Comparison of ENCODE assay signal across 14 mouse cellular contexts in the genomic region with DNA sequence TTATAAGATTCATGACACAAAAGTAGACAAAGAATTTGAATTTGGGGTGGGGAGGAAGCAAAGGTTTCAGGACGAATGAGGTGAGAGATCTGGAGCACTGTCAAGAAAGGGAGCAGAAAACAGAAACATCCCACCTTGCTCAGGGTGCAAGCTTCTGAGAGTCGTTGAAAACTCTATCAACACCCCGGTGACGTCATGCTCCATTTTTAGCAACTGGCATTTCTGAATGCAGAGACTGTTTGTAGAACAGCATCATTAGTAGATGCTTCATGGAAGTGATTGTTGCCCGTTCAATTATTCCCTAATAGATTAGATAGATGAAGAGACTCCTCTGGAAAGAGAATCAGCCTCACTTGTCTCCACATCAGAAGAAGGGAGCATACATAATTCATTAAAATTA. TPM values are rescaled to one million over a fixed set of nuclear protein-coding genes. Genes with fewer than 3 reads are reported as not detected.
DNase-seq lines count a peak whose midpoint lies in the region; ATAC-seq lines count a peak whose summit lies in the region.
"Had no signal": no experiment of that assay in that cellular context is flagged by ENCODE, and none has a peak within 500 bp of the region (broad histone marks: within the 10 kb centered on the region; RNA-seq: fewer than 3 reads in every experiment).

No protein-coding gene starts in this region.

- H3K4me1 ChIP-seq in forebrain, embryonic 13.5 days = peaks cover 7% of the 10 kb centered on the region; the same call in 1 of the 2 replicates
- H3K4me1 ChIP-seq in forebrain, embryonic 12.5 days = peaks cover 7% of the 10 kb centered on the region; the same call in 1 of the 2 replicates
- peaks cover 22% of the 10 kb centered on the region for H3K4me1 ChIP-seq in heart, embryonic 12.5 days (replicated peaks)
- no peaks in the 10 kb centered on the region for H3K4me1 ChIP-seq in midbrain, embryonic 14.5 days (ENCODE audit: control insufficient read depth, insufficient read depth, low read length)
- H3K4me1 ChIP-seq in midbrain, embryonic 10.5 days = peaks cover 13% of the 10 kb centered on the region
- H3K4me1 ChIP-seq: limb, embryonic 15.5 days; neural tube, embryonic 12.5 days had no signal

- peak; percentile 52 to 68 for DNase-seq in heart, postnatal 10 days
- DNase-seq in midbrain, embryonic 14.5 days = peak; percentile 32
- no peak for DNase-seq in midbrain, embryonic 10.5 days (ENCODE audit: low spot score)
- no peak for DNase-seq in spleen, postnatal 14 days (ENCODE audit: low spot score in 2 of 2)
- DNase-seq in kidney, postnatal 10 days = no peak
- DNase-seq: B cell, adult 2 months had no signal

- 62% methylated on average over 5 of the region's 5 CpGs for WGBS in forebrain, embryonic 13.5 days
- WGBS in forebrain, embryonic 12.5 days = 70% methylated on average over 5 of the region's 5 CpGs
- 19% methylated on average over 5 of the region's 5 CpGs for WGBS in heart, embryonic 12.5 days
- 77% methylated on average over 5 of the region's 5 CpGs for WGBS in midbrain, embryonic 14.5 days
- 86% methylated on average over 5 of the region's 5 CpGs for WGBS in midbrain, embryonic 10.5 days

- intact Hi-C loops in heart, postnatal 10 days (cut with DNase I) = no loop called here

- 0 out of 2 replicates have a peak, but pooled peaks cover 4% of the 10 kb centered on the region for H3K9me3 ChIP-seq in forebrain, embryonic 13.5 days (replicated peaks)
- no peaks in the 10 kb centered on the region for H3K9me3 ChIP-seq in forebrain, embryonic 12.5 days
- no peaks in the 10 kb centered on the region for H3K9me3 ChIP-seq in heart, embryonic 12.5 days (replicated peaks)
- no peaks in the 10 kb centered on the region for H3K9me3 ChIP-seq in midbrain, embryonic 14.5 days (ENCODE audit: control insufficient read depth, low read length)
- no peaks in the 10 kb centered on the region for H3K9me3 ChIP-seq in midbrain, embryonic 10.5 days (replicated peaks)
- H3K9me3 ChIP-seq: embryonic facial prominence, embryonic 13.5 days; G1E; kidney, embryonic 15.5 days; limb, embryonic 15.5 days; neural tube, embryonic 12.5 days had no signal

- no peak overlapping the region for H3K4me2 ChIP-seq in forebrain, embryonic 13.5 days
- H3K4me2 ChIP-seq in forebrain, embryonic 12.5 days = no peak overlapping the region
- H3K4me2 ChIP-seq in heart, embryonic 12.5 days = no peak overlapping the region
- H3K4me2 ChIP-seq in midbrain, embryonic 14.5 days (ENCODE audit: low read length) = no peak overlapping the region
- H3K4me2 ChIP-seq: embryonic facial prominence, embryonic 13.5 days; kidney, embryonic 15.5 days; limb, embryonic 15.5 days; neural tube, embryonic 12.5 days had no signal

- no peaks in the 10 kb centered on the region for H3K27me3 ChIP-seq in forebrain, embryonic 13.5 days
- no peaks in the 10 kb centered on the region for H3K27me3 ChIP-seq in forebrain, embryonic 12.5 days
- no peaks in the 10 kb centered on the region for H3K27me3 ChIP-seq in heart, embryonic 12.5 days (replicated peaks)
- no peaks in the 10 kb centered on the region for H3K27me3 ChIP-seq in midbrain, embryonic 14.5 days (ENCODE audit: control insufficient read depth, insufficient read depth, low read length)
- H3K27me3 ChIP-seq in midbrain, embryonic 10.5 days (ENCODE audit: low read depth, poor library complexity, severe bottlenecking) = no peaks in the 10 kb centered on the region
- H3K27me3 ChIP-seq: embryonic facial prominence, embryonic 13.5 days; kidney, embryonic 15.5 days; limb, embryonic 15.5 days; neural tube, embryonic 12.5 days had no signal

- H3K4me3 ChIP-seq in forebrain, embryonic 13.5 days = no peak overlapping the region
- no peak overlapping the region for H3K4me3 ChIP-seq in forebrain, embryonic 12.5 days (replicated peaks)
- no peak overlapping the region for H3K4me3 ChIP-seq in heart, embryonic 12.5 days
- H3K4me3 ChIP-seq in midbrain, embryonic 14.5 days (replicated peaks; ENCODE audit: low read depth, low read length) = no peak overlapping the region
- H3K4me3 ChIP-seq in midbrain, embryonic 10.5 days = no peak overlapping the region
- H3K4me3 ChIP-seq: embryonic facial prominence, embryonic 13.5 days; kidney, embryonic 15.5 days; limb, embryonic 15.5 days; neural tube, embryonic 12.5 days had no signal

- no peaks in the 10 kb centered on the region for H3K36me3 ChIP-seq in forebrain, embryonic 13.5 days (ENCODE audit: poor library complexity, severe bottlenecking)
- H3K36me3 ChIP-seq in forebrain, embryonic 12.5 days (replicated peaks) = no peaks in the 10 kb centered on the region
- no peaks in the 10 kb centered on the region for H3K36me3 ChIP-seq in heart, embryonic 12.5 days
- H3K36me3 ChIP-seq in midbrain, embryonic 14.5 days (ENCODE audit: control insufficient read depth, insufficient read depth, low read length) = no peaks in the 10 kb centered on the region
- H3K36me3 ChIP-seq in midbrain, embryonic 10.5 days = no peaks in the 10 kb centered on the region
- H3K36me3 ChIP-seq: embryonic facial prominence, embryonic 13.5 days; G1E; kidney, embryonic 15.5 days; limb, embryonic 15.5 days; neural tube, embryonic 12.5 days had no signal

- H3K27ac ChIP-seq in forebrain, embryonic 13.5 days = peak overlapping the region; percentile 3; the same call in 1 of the 2 replicates
- no peak overlapping the region for H3K27ac ChIP-seq in forebrain, embryonic 12.5 days
- no peak overlapping the region for H3K27ac ChIP-seq in heart, embryonic 12.5 days (ENCODE audit: poor library complexity, severe bottlenecking)
- H3K27ac ChIP-seq in midbrain, embryonic 14.5 days (replicated peaks; ENCODE audit: low read depth, low read length) = no peak overlapping the region
- H3K27ac ChIP-seq in midbrain, embryonic 10.5 days (replicated peaks) = no peak overlapping the region
- H3K27ac ChIP-seq: embryonic facial prominence, embryonic 13.5 days; kidney, embryonic 15.5 days; limb, embryonic 15.5 days; neural tube, embryonic 12.5 days had no signal

- no peak for ATAC-seq in forebrain, embryonic 13.5 days
- ATAC-seq in forebrain, embryonic 12.5 days (ENCODE audit: low FRiP score) = no peak
- ATAC-seq in heart, embryonic 12.5 days (ENCODE audit: insufficient number of reproducible peaks, low FRiP score) = no peak
- no peak for ATAC-seq in midbrain, embryonic 14.5 days (ENCODE audit: low FRiP score, low TSS enrichment)

- H3K9ac ChIP-seq in forebrain, embryonic 13.5 days = no peak overlapping the region
- no peak overlapping the region for H3K9ac ChIP-seq in forebrain, embryonic 12.5 days
- no peak overlapping the region for H3K9ac ChIP-seq in heart, embryonic 12.5 days
- H3K9ac ChIP-seq in midbrain, embryonic 14.5 days (replicated peaks; ENCODE audit: low read length) = no peak overlapping the region
- H3K9ac ChIP-seq: embryonic facial prominence, embryonic 13.5 days; kidney, embryonic 15.5 days; limb, embryonic 15.5 days; neural tube, embryonic 12.5 days had no signal

RNA-seq across cellular contexts. Expression of a gene that starts 38.6 kb away (rescaled TPM):
- polyA plus RNA-seq in forebrain, embryonic 13.5 days (2015; fragmentation: Nextera tagmentation; extraction: Ambion mirVana) = 45.9 and 52.4 TPM in 2 replicates
- polyA plus RNA-seq in forebrain, embryonic 12.5 days (2016; fragmentation: Nextera tagmentation; extraction: Ambion mirVana) = 51.1 and 60.4 TPM in 2 replicates
- 100 to 1,000 TPM; 133 to 167 TPM for total RNA-seq in heart, postnatal 10 days (2021)
- polyA plus RNA-seq in heart, embryonic 12.5 days (2016; fragmentation: Nextera tagmentation; extraction: Ambion mirVana) = 53.4 and 62.3 TPM in 2 replicates
- 47.8 and 57.5 TPM in 2 replicates for polyA plus RNA-seq in midbrain, embryonic 14.5 days (2014; fragmentation: Nextera tagmentation; extraction: Ambion mirVana)
- polyA plus RNA-seq in midbrain, embryonic 10.5 days (2016; fragmentation: Nextera tagmentation; extraction: Ambion mirVana) = 25.8 and 31.2 TPM in 2 replicates

Comparison
In these comparisons a context has a peak if more than half of its experiments do, and no peak if none do; other contexts are left out.
1. DNase-seq: peak in heart, postnatal 10 days (2 of 2) and midbrain, embryonic 14.5 days (single experiment); none in midbrain, embryonic 10.5 days (single experiment), spleen, postnatal 14 days (0 of 2) and kidney, postnatal 10 days (single experiment).